Mouse (Mus musculus) MEL (cell line): ENCODE data around the gene Rhoq.

Experiments
- CHD1 ChIP-seq: IDR thresholded peaks from 2 replicates; pipeline ENCODE4 v1.6.1; 2012; ENCODE audit warnings: low read depth, mild to moderate bottlenecking, inconsistent platforms, low read length, improper control_type of control experiment
- CTCF ChIP-seq, 3 experiments: IDR thresholded peaks in 2 of 3; conservative IDR thresholded peaks in 1 of 3; 2 replicates each; pipeline ENCODE4 v1.5.1; 2011 to 2012; ENCODE audit warnings: low read length in 3 of 3, low read depth in 2 of 3, mild to moderate bottlenecking in 2 of 3, improper control_type of control experiment in 1 of 3, inconsistent platforms in 1 of 3, mixed read lengths in 1 of 3, moderate library complexity in 1 of 3; ENCODE audit not compliant: control insufficient read depth in 1 of 3, insufficient read depth in 1 of 3, poor library complexity in 1 of 3, severe bottlenecking in 1 of 3
- E2F4 ChIP-seq: IDR thresholded peaks from 2 replicates; pipeline ENCODE4 v1.6.1; 2011; ENCODE audit warnings: low read depth, low read length, improper control_type of control experiment, borderline replicate concordance
- GATA1 ChIP-seq: IDR thresholded peaks from 2 replicates; pipeline ENCODE4 v1.6.1; 2011; ENCODE audit warnings: low read depth, low read length, improper control_type of control experiment
- KAT2A ChIP-seq: conservative IDR thresholded peaks from 2 replicates; pipeline ENCODE4 v1.6.1; 2012; ENCODE audit warnings: low read depth, low read length, improper control_type of control experiment, inconsistent platforms
- MEF2A ChIP-seq: IDR thresholded peaks from 2 replicates; pipeline ENCODE4 v1.6.1; 2014; ENCODE audit warnings: low read depth, mild to moderate bottlenecking, inconsistent platforms, low read length, improper control_type of control experiment; ENCODE audit not compliant: poor library complexity, insufficient replicate concordance, severe bottlenecking; ENCODE audit errors: extremely low read depth
- POLR2A ChIP-seq, 2 experiments: IDR thresholded peaks; 2 replicates each; pipeline ENCODE4 v1.6.1; 2011 to 2012; ENCODE audit warnings: low read length in 2 of 2, mild to moderate bottlenecking in 2 of 2, control low read depth in 1 of 2, improper control_type of control experiment in 1 of 2, low read depth in 1 of 2, moderate library complexity in 1 of 2; ENCODE audit not compliant: control insufficient read depth in 1 of 2, insufficient read depth in 1 of 2, poor library complexity in 1 of 2
- SIN3A ChIP-seq: IDR thresholded peaks from 2 replicates; pipeline ENCODE4 v1.6.1; 2012; ENCODE audit warnings: low read length, improper control_type of control experiment, inconsistent platforms
- SMC3 ChIP-seq: IDR thresholded peaks from 2 replicates; pipeline ENCODE4 v1.6.1; 2011; ENCODE audit warnings: low read depth, low read length, improper control_type of control experiment
- UBTF ChIP-seq: IDR thresholded peaks from 2 replicates; pipeline ENCODE4 v1.6.1; 2012; ENCODE audit warnings: low read depth, mild to moderate bottlenecking, inconsistent platforms, low read length, improper control_type of control experiment, moderate library complexity, borderline replicate concordance; ENCODE audit not compliant: insufficient read depth
- USF1 ChIP-seq: IDR thresholded peaks from 2 replicates; pipeline ENCODE4 v1.6.1; 2014; ENCODE audit warnings: low read depth, mild to moderate bottlenecking, inconsistent platforms, low read length, improper control_type of control experiment, moderate library complexity
- USF2 ChIP-seq, 2 experiments: IDR thresholded peaks; 2 replicates each; pipeline ENCODE4 v1.6.1; 2011 to 2012; ENCODE audit warnings: improper control_type of control experiment in 2 of 2, low read length in 2 of 2, borderline replicate concordance in 1 of 2, inconsistent platforms in 1 of 2, low read depth in 1 of 2, mild to moderate bottlenecking in 1 of 2; ENCODE audit not compliant: insufficient read depth in 1 of 2
- ZKSCAN1 ChIP-seq: IDR thresholded peaks from 2 replicates; pipeline ENCODE4 v1.6.1; 2012; ENCODE audit warnings: low read depth, mild to moderate bottlenecking, inconsistent platforms, low read length, improper control_type of control experiment, moderate library complexity
- ZNF384 ChIP-seq: IDR thresholded peaks from 2 replicates; pipeline ENCODE4 v1.6.1; 2012; ENCODE audit warnings: low read depth, mild to moderate bottlenecking, inconsistent platforms, low read length, improper control_type of control experiment

DNA sequence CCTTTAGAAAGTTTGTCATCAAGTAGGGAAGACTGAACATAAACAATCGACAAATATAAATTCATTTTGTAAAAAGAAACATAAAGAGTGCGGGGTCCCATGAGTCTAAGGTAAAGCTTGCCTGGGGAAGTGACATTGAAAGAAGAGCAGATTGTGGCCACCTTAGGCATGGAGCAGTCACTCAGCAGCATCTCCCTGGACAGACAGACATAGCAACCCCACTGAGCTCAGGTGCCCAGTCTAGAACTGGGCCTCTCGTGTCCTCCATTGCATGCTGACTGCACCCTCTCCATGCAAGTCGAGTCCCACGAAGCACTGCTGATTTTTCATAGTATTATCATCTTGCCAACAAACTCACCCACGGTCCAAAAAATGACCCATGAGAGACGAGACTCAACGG, 81.9 kb downstream of the Rhoq start:
- TF ChIP-seq ZNF384 (no peak), USF2 (IDR thresholded peaks at IDR 0.05; ENCODE audit: borderline replicate concordance in 1 of 2, insufficient read depth in 1 of 2, low read depth in 1 of 2, low read length in 2 of 2) (no peak), GATA1 (no peak), MEF2A (no peak), CTCF (IDR thresholded peaks at IDR 0.05 in 2 of 3, conservative IDR thresholded peaks at IDR 0.05 in 1 of 3; ENCODE audit: control insufficient read depth in 1 of 3, insufficient read depth in 1 of 3, low read depth in 2 of 3, low read length in 3 of 3, poor library complexity in 1 of 3, severe bottlenecking in 1 of 3) (no peak), SIN3A (no peak), E2F4 (no peak), CHD1 (no peak), POLR2A (IDR thresholded peaks at IDR 0.05; ENCODE audit: control insufficient read depth in 1 of 2, insufficient read depth in 1 of 2, low read depth in 1 of 2, low read length in 2 of 2, poor library complexity in 1 of 2) (no peak), KAT2A (no peak), USF1 (no peak), ZKSCAN1 (no peak), UBTF (no peak), SMC3 (no peak)
